Mouse (Mus musculus) lung, postnatal 0 days (tissue): ENCODE measurements at regions not wholly inside any gene's neighbourhood (a gene's known extent, or its start where the extent isn't known, plus 50 kb on each side); places are given as distances from the start of the nearest gene placed in this dataset.

Source experiments
- ATAC-seq: fragments of 200-750 bp; cut with Nextera tagmentation; 2 replicates; pipeline ENCODE4 v1.8.0; 2017; ENCODE audit warnings: moderate library complexity
- DNase-seq: peaks from one replicate; pipeline ENCODE4 v3.0.0-alpha.2; 2016; ENCODE audit warnings: low spot score
- H3K27ac ChIP-seq: fragments of 300-500 bp; sonication (generic); 2 replicates; pipeline ENCODE4 v1.5.1; 2014; ENCODE audit warnings: antibody characterized with exemption, mild to moderate bottlenecking, low read length, mixed read lengths
- H3K27me3 ChIP-seq: fragments of 300-500 bp; sonication (generic); replicated peaks from 2 replicates; pipeline ENCODE4 v1.6.1; 2014; ENCODE audit warnings: low read length, mixed read lengths; ENCODE audit not compliant: insufficient read depth
- H3K36me3 ChIP-seq: fragments of 300-500 bp; sonication (generic); 2 replicates; pipeline ENCODE4 v1.6.1; 2014; ENCODE audit warnings: low read length, mixed read lengths; ENCODE audit not compliant: insufficient read depth
- H3K4me1 ChIP-seq: fragments of 300-500 bp; sonication (generic); 2 replicates; pipeline ENCODE4 v1.6.1; 2014; ENCODE audit warnings: antibody characterized with exemption, low read depth, low read length, mixed read lengths; ENCODE audit not compliant: insufficient read depth
- H3K4me2 ChIP-seq: fragments of 300-500 bp; sonication (generic); replicated peaks from 2 replicates; pipeline ENCODE4 v1.6.1; 2014; ENCODE audit warnings: low read depth, mild to moderate bottlenecking, low read length, moderate library complexity, mixed read lengths
- H3K4me3 ChIP-seq: fragments of 300-500 bp; sonication (generic); 2 replicates; pipeline ENCODE4 v1.5.1; 2014; ENCODE audit warnings: low read depth, low read length
- H3K9ac ChIP-seq: fragments of 300-500 bp; sonication (generic); replicated peaks from 2 replicates; pipeline ENCODE4 v1.6.1; 2014; ENCODE audit warnings: low read depth, mild to moderate bottlenecking
- H3K9me3 ChIP-seq: fragments of 300-500 bp; sonication (generic); 2 replicates; pipeline ENCODE4 v1.6.1; 2016; ENCODE audit warnings: low read length, mixed read lengths
- CTCF ChIP-seq: IDR thresholded peaks from 2 replicates; pipeline ENCODE4 v1.5.1; 2016; ENCODE audit warnings: antibody characterized with exemption, mild to moderate bottlenecking
- EP300 ChIP-seq: IDR thresholded peaks from 2 replicates; pipeline ENCODE4 v1.6.1; 2016; ENCODE audit warnings: antibody characterized with exemption, mild to moderate bottlenecking, control low read depth
- WGBS: fragments of 180-500 bp; shearing (Covaris S2); extraction: QIAGEN DNeasy Blood & Tissue Kit; methylation state at CpG from one replicate; pipeline ENCODE4 v1.1.7; 2014; 5-methylcytosine and 5-hydroxymethylcytosine counted together

- no peak overlapping the region for H3K9ac ChIP-seq
- H3K27me3 ChIP-seq: no peaks in the 10 kb centered on the region
- DNase-seq (no peak), ATAC-seq (no peak)
- WGBS: 73% methylated on average over 6 of the region's 6 CpGs
- no peaks in the 10 kb centered on the region for H3K36me3 ChIP-seq
- TF ChIP-seq CTCF: no peak
- no peak for TF ChIP-seq EP300
- no peak overlapping the region for H3K4me2 ChIP-seq
- H3K4me3 ChIP-seq: no peak overlapping the region
- H3K9me3 ChIP-seq: no peaks in the 10 kb centered on the region
- H3K4me1 ChIP-seq: no peaks in the 10 kb centered on the region
- no peak overlapping the region for H3K27ac ChIP-seq
These were observed 96.0 kb upstream of the Clnk start for GRCm38 (mm10) chr5:38972397-38973159.

- Histone ChIP-seq H3K4me3 (no peak overlapping the region), H3K27me3 (no peaks in the 10 kb centered on the region), H3K4me1 (no peaks in the 10 kb centered on the region), H3K4me2 (no peak overlapping the region), H3K9me3 (no peaks in the 10 kb centered on the region), H3K36me3 (no peaks in the 10 kb centered on the region), H3K27ac (no peak overlapping the region), H3K9ac (no peak overlapping the region)
- DNase-seq (no peak), ATAC-seq (no peak)
- TF ChIP-seq EP300: no peak
- TF ChIP-seq CTCF: no peak
- WGBS: 73% methylated on average over 4 of the region's 4 CpGs
These were observed 93.9 kb upstream of the Clnk start for GRCm38 (mm10) chr5:38970497-38970896.

- DNase-seq (no peak), ATAC-seq (no peak)
- no peak overlapping the region for H3K4me2 ChIP-seq
- 12% methylated on average over 1 of the region's 1 CpGs for WGBS
- no peak overlapping the region for H3K4me3 ChIP-seq
- H3K9me3 ChIP-seq: no peaks in the 10 kb centered on the region
- no peaks in the 10 kb centered on the region for H3K4me1 ChIP-seq
- no peak overlapping the region for H3K27ac ChIP-seq
- H3K9ac ChIP-seq: no peak overlapping the region
- H3K27me3 ChIP-seq: no peaks in the 10 kb centered on the region
- TF ChIP-seq CTCF: no peak
- no peak for TF ChIP-seq EP300
- no peaks in the 10 kb centered on the region for H3K36me3 ChIP-seq
These were observed 90.4 kb upstream of the Clnk start for GRCm38 (mm10) chr5:38967010-38967409.

GRCm38 (mm10) chr5:38964445-38964844 lies 87.8 kb upstream of the Clnk start:
- no peaks in the 10 kb centered on the region for H3K36me3 ChIP-seq
- no peak overlapping the region for H3K9ac ChIP-seq
- DNase-seq (no peak), ATAC-seq (no peak)
- H3K27me3 ChIP-seq: no peaks in the 10 kb centered on the region
- no peaks in the 10 kb centered on the region for H3K9me3 ChIP-seq
- H3K4me3 ChIP-seq: no peak overlapping the region
- no peak overlapping the region for H3K4me2 ChIP-seq
- TF ChIP-seq EP300: no peak
- no peak for TF ChIP-seq CTCF
- H3K27ac ChIP-seq: no peak overlapping the region
- H3K4me1 ChIP-seq: no peaks in the 10 kb centered on the region

GRCm38 (mm10) chr5:38950520-38951288 lies 74.1 kb upstream of the Clnk start:
- no peaks in the 10 kb centered on the region for H3K9me3 ChIP-seq
- DNase-seq: no peak
- no peak overlapping the region for H3K27ac ChIP-seq
- 62% methylated on average over 9 of the region's 9 CpGs for WGBS
- no peak overlapping the region for H3K4me3 ChIP-seq
- no peaks in the 10 kb centered on the region for H3K36me3 ChIP-seq
- H3K9ac ChIP-seq: no peak overlapping the region
- no peak for ATAC-seq
- TF ChIP-seq CTCF: no peak
- no peaks in the 10 kb centered on the region for H3K4me1 ChIP-seq
- no peaks in the 10 kb centered on the region for H3K27me3 ChIP-seq
- no peak overlapping the region for H3K4me2 ChIP-seq

GRCm38 (mm10) chr5:38945903-38946686 lies 69.5 kb upstream of the Clnk start:
- H3K27me3 ChIP-seq: no peaks in the 10 kb centered on the region
- TF ChIP-seq CTCF: no peak
- TF ChIP-seq EP300: no peak
- no peak for ATAC-seq
- no peak overlapping the region for H3K27ac ChIP-seq
- H3K4me2 ChIP-seq: no peak overlapping the region
- no peaks in the 10 kb centered on the region for H3K4me1 ChIP-seq
- no peak overlapping the region for H3K4me3 ChIP-seq
- no peak for DNase-seq
- H3K36me3 ChIP-seq: no peaks in the 10 kb centered on the region
- WGBS: 83% methylated on average over 5 of the region's 5 CpGs
- no peak overlapping the region for H3K9ac ChIP-seq
- H3K9me3 ChIP-seq: no peaks in the 10 kb centered on the region
